Mouse (Mus musculus): ENCODE data around the gene Gtf3c5. TPM values are rescaled to one million over a fixed set of nuclear protein-coding genes. Genes with fewer than 3 reads are reported as not detected.

The Gtf3c5 gene
- total and polyA plus RNA-seq, 3 experiments = 22.5 to 50.2 TPM; not detected in 1

DNA sequence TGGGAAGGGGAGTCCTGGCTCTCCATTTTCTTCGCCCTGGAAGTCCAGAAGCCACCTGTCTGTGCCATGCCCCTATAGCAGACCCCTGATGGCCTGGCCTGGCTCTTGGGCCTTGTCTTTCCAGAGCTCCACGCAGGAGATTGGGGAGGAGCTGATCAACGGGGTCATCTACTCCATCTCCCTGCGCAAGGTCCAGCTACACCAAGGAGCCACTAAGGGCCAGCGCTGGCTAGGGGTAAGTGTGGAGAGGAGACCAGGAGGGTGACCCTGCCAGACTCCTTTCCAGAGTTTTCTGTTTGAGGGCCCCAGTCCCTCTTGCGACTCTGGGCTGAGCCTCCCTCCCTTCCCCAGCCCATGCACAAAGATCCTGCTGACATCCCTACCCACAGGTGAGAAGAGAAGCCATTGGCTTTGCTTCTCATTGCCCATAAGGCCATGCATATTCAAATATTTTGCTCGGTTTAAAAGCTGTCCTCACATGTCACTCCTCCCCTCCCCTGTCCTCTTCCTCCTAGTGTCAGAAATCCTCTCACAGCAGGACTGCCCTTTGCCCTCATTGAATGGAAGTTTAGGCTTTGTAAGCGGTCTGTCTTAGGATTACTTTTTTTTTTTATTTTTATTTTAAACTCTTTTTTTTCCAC is 42.8 kb downstream of the Gtf3c5 start:
- H3K4me1 ChIP-seq (ENCODE audit: control insufficient read depth in 1 of 2, insufficient read depth in 2 of 2, low read length in 2 of 2) = no peaks in the 10 kb centered on the region
- no peak for DNase-seq (ENCODE audit: low read depth, low spot score)
- no peak overlapping the region for H3K9ac ChIP-seq (ENCODE audit: control insufficient read depth, low read depth, low read length, poor library complexity, severe bottlenecking)
- TF ChIP-seq MEF2A (IDR thresholded peaks at IDR 0.05; ENCODE audit: extremely low read depth, insufficient replicate concordance, low read depth, low read length, poor library complexity, severe bottlenecking) = no peak
- no peaks in the 10 kb centered on the region for H3K9me3 ChIP-seq (replicated peaks; ENCODE audit: insufficient read depth, low read length)
- H3K36me3 ChIP-seq (ENCODE audit: control insufficient read depth in 1 of 2, insufficient read depth in 2 of 2, low read length in 2 of 2) = no peaks in the 10 kb centered on the region
- H3K4me3 ChIP-seq (ENCODE audit: control insufficient read depth in 1 of 2, insufficient read depth in 1 of 2, low read depth in 2 of 2, low read length in 2 of 2) = no peak overlapping the region
- H3K27me3 ChIP-seq (ENCODE audit: control insufficient read depth in 1 of 2, insufficient read depth in 2 of 2, low read length in 2 of 2) = no peaks in the 10 kb centered on the region
- H3K79me2 ChIP-seq (ENCODE audit: control insufficient read depth, insufficient read depth, low read length, poor library complexity) = no peaks in the 10 kb centered on the region
- no peak overlapping the region for H3K27ac ChIP-seq (ENCODE audit: control insufficient read depth, low read depth, low read length)

DNA sequence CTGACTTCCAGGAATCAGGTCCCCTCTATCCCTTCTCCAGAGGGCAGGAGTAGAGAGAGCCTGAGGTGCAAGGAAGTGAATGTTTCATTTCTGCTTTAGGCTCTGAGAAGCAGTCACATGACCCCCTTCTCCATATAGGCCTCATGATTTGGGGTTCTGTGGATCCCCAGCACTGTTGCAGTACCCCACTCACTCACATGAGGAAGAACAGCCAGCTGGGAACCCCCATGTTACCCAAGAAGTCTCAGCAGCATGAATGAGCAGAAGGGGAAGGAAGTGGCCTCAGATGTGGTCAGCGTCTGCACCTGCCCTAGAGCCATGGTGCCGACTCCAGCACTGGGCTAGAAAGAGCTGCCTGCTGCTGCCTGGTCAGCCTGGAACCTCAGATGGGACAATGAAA is 43.6 kb downstream of the Gtf3c5 start:
- TF ChIP-seq USF1 (IDR thresholded peaks at IDR 0.05; ENCODE audit: low read depth, low read length) (peak; percentile 53; the same call in 1 of the 2 replicates), SIN3A (IDR thresholded peaks at IDR 0.05; ENCODE audit: low read length) (no peak)
- DNase-seq (ENCODE audit: low read depth, low spot score) = no peak
- Histone ChIP-seq H3K36me3 (ENCODE audit: control insufficient read depth in 1 of 2, insufficient read depth in 2 of 2, low read length in 2 of 2) (no peaks in the 10 kb centered on the region), H3K4me1 (ENCODE audit: control insufficient read depth in 1 of 2, insufficient read depth in 2 of 2, low read length in 2 of 2) (no peaks in the 10 kb centered on the region), H3K9ac (ENCODE audit: control insufficient read depth, low read depth, low read length, poor library complexity, severe bottlenecking) (no peak overlapping the region), H3K9me3 (replicated peaks; ENCODE audit: insufficient read depth, low read length) (no peaks in the 10 kb centered on the region), H3K4me3 (ENCODE audit: control insufficient read depth in 1 of 2, insufficient read depth in 1 of 2, low read depth in 2 of 2, low read length in 2 of 2) (no peak overlapping the region), H3K27me3 (ENCODE audit: control insufficient read depth in 1 of 2, insufficient read depth in 2 of 2, low read length in 2 of 2) (no peaks in the 10 kb centered on the region), H3K79me2 (ENCODE audit: control insufficient read depth, insufficient read depth, low read length, poor library complexity) (no peaks in the 10 kb centered on the region), H3K27ac (ENCODE audit: control insufficient read depth, low read depth, low read length) (no peak overlapping the region)

DNA sequence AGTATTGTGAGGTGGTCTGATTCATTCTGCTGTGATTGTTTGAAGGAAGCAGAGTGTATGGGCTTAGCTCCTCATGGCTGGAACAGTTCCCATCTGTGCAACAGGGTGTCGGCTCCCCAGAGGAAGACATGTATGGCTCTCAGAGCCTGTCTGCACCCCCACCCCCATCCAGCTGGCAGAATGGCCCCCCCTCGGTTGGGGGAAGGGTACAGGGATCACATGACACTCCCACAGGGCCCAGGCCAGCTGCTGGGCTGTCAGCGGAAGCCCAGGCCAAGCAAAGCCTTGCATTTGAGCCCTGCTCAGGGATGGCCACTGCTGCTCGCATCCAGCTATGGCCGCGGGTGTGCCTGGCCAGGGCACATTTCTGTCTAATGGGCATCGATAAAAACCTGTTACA is 44.3 kb downstream of the Gtf3c5 start:
- H3K36me3 ChIP-seq (ENCODE audit: control insufficient read depth in 1 of 2, insufficient read depth in 2 of 2, low read length in 2 of 2) = no peaks in the 10 kb centered on the region
- TF ChIP-seq USF1 (IDR thresholded peaks at IDR 0.05; ENCODE audit: low read depth, low read length) = no peak
- TF ChIP-seq ZMIZ1 (IDR thresholded peaks at IDR 0.05; ENCODE audit: low read depth, low read length) = no peak
- TF ChIP-seq NRF1 (IDR thresholded peaks at IDR 0.05; ENCODE audit: insufficient read depth, low read depth, low read length, poor library complexity, severe bottlenecking) = no peak
- no peak for TF ChIP-seq E2F4 (IDR thresholded peaks at IDR 0.05; ENCODE audit: borderline replicate concordance, low read depth, low read length)
- TF ChIP-seq GATA1 (IDR thresholded peaks at IDR 0.05; ENCODE audit: low read depth, low read length) = no peak
- TF ChIP-seq MYC (IDR thresholded peaks at IDR 0.05; ENCODE audit: low read depth, low read length) = no peak
- TF ChIP-seq POLR2AphosphoS2 (IDR thresholded peaks at IDR 0.05; ENCODE audit: low read length) = no peak
- no peak for TF ChIP-seq MAFK (IDR thresholded peaks at IDR 0.05; ENCODE audit: borderline replicate concordance, low read depth, low read length)
- no peaks in the 10 kb centered on the region for H3K4me1 ChIP-seq (ENCODE audit: control insufficient read depth in 1 of 2, insufficient read depth in 2 of 2, low read length in 2 of 2)
- H3K27ac ChIP-seq (ENCODE audit: control insufficient read depth, low read depth, low read length) = no peak overlapping the region
- no peak overlapping the region for H3K4me3 ChIP-seq (ENCODE audit: control insufficient read depth in 1 of 2, insufficient read depth in 1 of 2, low read depth in 2 of 2, low read length in 2 of 2)
- no peak overlapping the region for H3K9ac ChIP-seq (ENCODE audit: control insufficient read depth, low read depth, low read length, poor library complexity, severe bottlenecking)
- no peak for DNase-seq (ENCODE audit: low read depth, low spot score)
- H3K27me3 ChIP-seq (ENCODE audit: control insufficient read depth in 1 of 2, insufficient read depth in 2 of 2, low read length in 2 of 2) = no peaks in the 10 kb centered on the region
- H3K79me2 ChIP-seq (ENCODE audit: control insufficient read depth, insufficient read depth, low read length, poor library complexity) = no peaks in the 10 kb centered on the region
- H3K9me3 ChIP-seq (replicated peaks; ENCODE audit: insufficient read depth, low read length) = no peaks in the 10 kb centered on the region

Data from MEL (cell line).